In the genomic region with DNA sequence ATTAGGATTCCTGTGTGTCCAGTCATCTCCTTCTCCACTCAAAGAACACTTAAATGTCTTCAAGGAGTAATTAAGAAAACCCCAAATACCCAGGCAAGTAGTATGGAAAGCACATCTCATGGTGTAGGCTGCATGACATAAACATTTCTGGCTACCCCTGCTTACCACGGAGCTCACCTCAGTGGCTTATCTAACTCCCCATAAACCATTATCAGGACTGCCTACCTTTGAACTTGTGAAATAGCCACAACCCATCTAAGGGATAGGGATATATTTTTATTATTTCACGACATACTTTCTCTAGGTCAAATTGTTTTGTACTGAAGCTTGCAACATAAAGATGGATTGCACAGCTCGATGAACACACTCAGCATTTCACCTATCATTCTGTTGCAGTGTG, we compare ENCODE assay signal across 18 mouse cellular contexts.
DNase-seq lines count a peak whose midpoint lies in the region; ATAC-seq lines count a peak whose summit lies in the region.
"Had no signal": no experiment of that assay in that cellular context is flagged by ENCODE, and none has a peak within 500 bp of the region (broad histone marks: within the 10 kb centered on the region; RNA-seq: fewer than 3 reads in every experiment).

No protein-coding gene starts in this region.

- no peaks in the 10 kb centered on the region for H3K9me3 ChIP-seq in limb, embryonic 15.5 days
- no peaks in the 10 kb centered on the region for H3K9me3 ChIP-seq in limb, embryonic 10.5 days (replicated peaks)
- H3K9me3 ChIP-seq in intestine, embryonic 16.5 days (ENCODE audit: control insufficient read depth, low read length) = no peaks in the 10 kb centered on the region
- H3K9me3 ChIP-seq in forebrain, embryonic 10.5 days = no peaks in the 10 kb centered on the region
- H3K9me3 ChIP-seq: embryonic facial prominence, embryonic 10.5 days; embryonic facial prominence, embryonic 12.5 days; forebrain, embryonic 12.5 days had no signal

- H3K36me3 ChIP-seq in limb, embryonic 15.5 days = no peaks in the 10 kb centered on the region
- no peaks in the 10 kb centered on the region for H3K36me3 ChIP-seq in limb, embryonic 10.5 days
- no peaks in the 10 kb centered on the region for H3K36me3 ChIP-seq in intestine, embryonic 16.5 days (ENCODE audit: control insufficient read depth, insufficient read depth, low read length)
- H3K36me3 ChIP-seq in forebrain, embryonic 10.5 days (replicated peaks) = no peaks in the 10 kb centered on the region
- H3K36me3 ChIP-seq: embryonic facial prominence, embryonic 10.5 days; embryonic facial prominence, embryonic 12.5 days; forebrain, embryonic 12.5 days had no signal

- no peaks in the 10 kb centered on the region for H3K27me3 ChIP-seq in limb, embryonic 15.5 days
- H3K27me3 ChIP-seq in limb, embryonic 10.5 days (ENCODE audit: low read depth, poor library complexity, severe bottlenecking) = no peaks in the 10 kb centered on the region
- no peaks in the 10 kb centered on the region for H3K27me3 ChIP-seq in intestine, embryonic 16.5 days (replicated peaks; ENCODE audit: control insufficient read depth, insufficient read depth, low read length)
- peaks cover 24% of the 10 kb centered on the region for H3K27me3 ChIP-seq in forebrain, embryonic 10.5 days (ENCODE audit: poor library complexity, severe bottlenecking)
- H3K27me3 ChIP-seq: embryonic facial prominence, embryonic 12.5 days; forebrain, embryonic 12.5 days had no signal

- no peak for ATAC-seq in limb, embryonic 15.5 days (ENCODE audit: insufficient number of reproducible peaks, low FRiP score, low TSS enrichment, low read depth)
- ATAC-seq in intestine, embryonic 16.5 days = peak; percentile 87
- ATAC-seq: forebrain, embryonic 14.5 days; forebrain, embryonic 16.5 days had no signal

- WGBS in limb, embryonic 15.5 days = 74% methylated on average over 3 of the region's 3 CpGs
- 89% methylated on average over 3 of the region's 3 CpGs for WGBS in limb, embryonic 10.5 days
- 59% methylated on average over 3 of the region's 3 CpGs for WGBS in intestine, embryonic 16.5 days
- WGBS in forebrain, embryonic 10.5 days = 88% methylated on average over 3 of the region's 3 CpGs

- no peak overlapping the region for H3K4me3 ChIP-seq in limb, embryonic 15.5 days
- H3K4me3 ChIP-seq in limb, embryonic 10.5 days = no peak overlapping the region
- no peak overlapping the region for H3K4me3 ChIP-seq in intestine, embryonic 16.5 days (ENCODE audit: low read length)
- H3K4me3 ChIP-seq in forebrain, embryonic 10.5 days = no peak overlapping the region
- H3K4me3 ChIP-seq: embryonic facial prominence, embryonic 10.5 days; embryonic facial prominence, embryonic 12.5 days; forebrain, embryonic 12.5 days had no signal

- no peak overlapping the region for H3K9ac ChIP-seq in limb, embryonic 15.5 days
- H3K9ac ChIP-seq in intestine, embryonic 16.5 days (ENCODE audit: low read depth, low read length) = no peak overlapping the region
- H3K9ac ChIP-seq: embryonic facial prominence, embryonic 12.5 days; forebrain, embryonic 12.5 days had no signal

- peaks cover 11% of the 10 kb centered on the region for H3K4me1 ChIP-seq in limb, embryonic 15.5 days
- peaks cover 12% of the 10 kb centered on the region for H3K4me1 ChIP-seq in limb, embryonic 10.5 days
- no peaks in the 10 kb centered on the region for H3K4me1 ChIP-seq in intestine, embryonic 16.5 days (ENCODE audit: control insufficient read depth, insufficient read depth, low read length)
- peaks cover 27% of the 10 kb centered on the region for H3K4me1 ChIP-seq in forebrain, embryonic 10.5 days

- no peak for DNase-seq in limb, embryonic 10.5 days (ENCODE audit: low spot score)
- no peak for DNase-seq in forebrain, embryonic 10.5 days (ENCODE audit: extremely low spot score, low spot score)
- no peak for DNase-seq in adrenal gland, adult 2 months
- DNase-seq: adrenal gland, adult 8-10 months; adrenal gland, postnatal 14 days; adrenal gland, postnatal 36 days; cerebellum, adult 11-12 months; cerebellum, adult 2 months; cerebellum, adult 9-10 months; cerebellum, postnatal 10 days; cerebellum, postnatal 25 days had no signal

- no peak overlapping the region for H3K4me2 ChIP-seq in limb, embryonic 15.5 days
- H3K4me2 ChIP-seq in intestine, embryonic 16.5 days (ENCODE audit: low read depth, low read length) = no peak overlapping the region
- H3K4me2 ChIP-seq: embryonic facial prominence, embryonic 12.5 days; forebrain, embryonic 12.5 days had no signal

- H3K27ac ChIP-seq in limb, embryonic 15.5 days = peak overlapping the region; percentile 61
- H3K27ac ChIP-seq in limb, embryonic 10.5 days = no peak overlapping the region
- H3K27ac ChIP-seq in intestine, embryonic 16.5 days (ENCODE audit: low read length) = no peak overlapping the region
- no peak overlapping the region for H3K27ac ChIP-seq in forebrain, embryonic 10.5 days
- H3K27ac ChIP-seq: embryonic facial prominence, embryonic 10.5 days; embryonic facial prominence, embryonic 12.5 days; forebrain, embryonic 12.5 days had no signal
